Mouse (Mus musculus) heart, embryonic 11.5 days (tissue): ENCODE results near the gene Slc23a3. TPM values are rescaled to one million over a fixed set of nuclear protein-coding genes. Genes with fewer than 3 reads are reported as not detected.

Experiments used
- ATAC-seq: fragments of 200-750 bp; cut with Nextera tagmentation; replicated peaks from 2 replicates; pipeline ENCODE4 v1.8.0; 2017; ENCODE audit warnings: moderate library complexity; ENCODE audit not compliant: insufficient number of reproducible peaks, low FRiP score, low TSS enrichment
- H3K27ac ChIP-seq: fragments of 300-500 bp; sonication (generic); 2 replicates; pipeline ENCODE4 v1.5.1; 2014; ENCODE audit warnings: mild to moderate bottlenecking, low read depth, low read length
- H3K27me3 ChIP-seq: fragments of 300-500 bp; sonication (generic); 2 replicates; pipeline ENCODE4 v1.6.1; 2014; ENCODE audit warnings: mild to moderate bottlenecking, low read length, mixed read lengths; ENCODE audit not compliant: control insufficient read depth, insufficient read depth
- H3K36me3 ChIP-seq: fragments of 300-500 bp; sonication (generic); 2 replicates; pipeline ENCODE4 v1.6.1; 2014; ENCODE audit warnings: mild to moderate bottlenecking, low read length, moderate library complexity, mixed read lengths; ENCODE audit not compliant: control insufficient read depth, insufficient read depth
- H3K4me1 ChIP-seq: fragments of 300-500 bp; sonication (generic); 2 replicates; pipeline ENCODE4 v1.6.1; 2014; ENCODE audit warnings: low read length; ENCODE audit not compliant: control insufficient read depth, insufficient read depth
- H3K4me2 ChIP-seq: fragments of 300-500 bp; sonication (generic); 2 replicates; pipeline ENCODE4 v1.6.1; 2014; ENCODE audit warnings: mild to moderate bottlenecking, moderate library complexity
- H3K4me3 ChIP-seq: fragments of 300-500 bp; sonication (generic); 2 replicates; pipeline ENCODE4 v1.5.1; 2014; ENCODE audit warnings: low read depth, low read length
- H3K9ac ChIP-seq: fragments of 300-500 bp; sonication (generic); 2 replicates; pipeline ENCODE4 v1.6.1; 2014; ENCODE audit warnings: mild to moderate bottlenecking, low read depth, low read length, moderate library complexity
- H3K9me3 ChIP-seq: fragments of 300-500 bp; sonication (generic); replicated peaks from 2 replicates; pipeline ENCODE4 v1.6.1; 2016; ENCODE audit warnings: low read length; ENCODE audit not compliant: control insufficient read depth
- WGBS: fragments of 180-500 bp; shearing (Covaris S2); extraction: QIAGEN DNeasy Blood & Tissue Kit; methylation state at CpG from one replicate; pipeline ENCODE4 v1.1.7; 2014; ENCODE audit not compliant: insufficient replicate concordance; 5-methylcytosine and 5-hydroxymethylcytosine counted together
- polyA plus RNA-seq: library from polyadenylated mRNA; unstranded; fragments of >200 nt; fragmentation: Nextera tagmentation; extraction: Ambion mirVana; gene quantifications from 2 replicates; pipeline ENCODE4 v1.2.1, GENCODE M21; 2014

Gene Slc23a3
- polyA plus RNA-seq, 1 experiment from 2014 or later = 0.20 TPM

GRCm38 (mm10) chr1:75124346-75125321 lies 9.1 kb downstream of the Slc23a3 start, which contains the start of gene Nhej1:
Gene Nhej1 (minus strand): TSS chr1:75125200.
- peak; percentile 94 for ATAC-seq
- peak within 1 kb of the TSS; percentile 63 for H3K4me2 ChIP-seq
- WGBS = 2% methylated on average over 56 of the region's 56 CpGs

GRCm38 (mm10) chr1:75122211-75122610 lies 11.5 kb downstream of the Slc23a3 start:
- WGBS = 75% methylated on average over 3 of the region's 3 CpGs
- Histone ChIP-seq H3K9me3 (no peaks in the 10 kb centered on the region), H3K4me1 (peaks cover 6% of the 10 kb centered on the region; the same call in 1 of the 2 replicates), H3K4me3 (no peak overlapping the region), H3K27me3 (no peaks in the 10 kb centered on the region), H3K36me3 (no peaks in the 10 kb centered on the region), H3K4me2 (no peak overlapping the region), H3K9ac (no peak overlapping the region), H3K27ac (no peak overlapping the region)
- no peak for ATAC-seq

More at GRCm38 (mm10) chr1:75124346-75125321, 9.1 kb downstream of the Slc23a3 start, which contains the start of gene Nhej1:
- H3K36me3 ChIP-seq = no peaks in the 10 kb centered on the region
- peak within 1 kb of the TSS; percentile 96 for H3K27ac ChIP-seq
- no peaks in the 10 kb centered on the region for H3K9me3 ChIP-seq
- peak within 1 kb of the TSS; percentile 70 for H3K4me3 ChIP-seq
- H3K27me3 ChIP-seq = peaks cover 3% of the 10 kb centered on the region; the same call in 1 of the 2 replicates
- peak within 1 kb of the TSS; percentile 80 for H3K9ac ChIP-seq
- H3K4me1 ChIP-seq = peaks cover 6% of the 10 kb centered on the region; the same call in 1 of the 2 replicates

Other genes with a start within 250 kb of the Slc23a3 start
- gene Fev, start 248.5 kb downstream of the Slc23a3 start, polyA plus RNA-seq = 1.4 and 4.1 TPM in 2 replicates
- gene Cryba2, start 240.7 kb downstream of the Slc23a3 start, polyA plus RNA-seq = not detected in 2 replicates
- not detected in 2 replicates for gene Cfap65, start 198.3 kb downstream of the Slc23a3 start, polyA plus RNA-seq
- gene Ihh, start 182.2 kb downstream of the Slc23a3 start, polyA plus RNA-seq = 0.16 and 0.17 TPM in 2 replicates
- gene Nhej1, start 8.7 kb downstream of the Slc23a3 start, polyA plus RNA-seq = 7.6 and 8.5 TPM in 2 replicates
- gene Cnppd1, start 8.8 kb upstream of the Slc23a3 start, polyA plus RNA-seq = 31.6 and 31.8 TPM in 2 replicates
- gene Retreg2, start 8.9 kb upstream of the Slc23a3 start, polyA plus RNA-seq = 31.9 and 37.7 TPM in 2 replicates
- 31.9 and 33.8 TPM in 2 replicates for gene Zfand2b, start 34.8 kb upstream of the Slc23a3 start, polyA plus RNA-seq
- 12.0 and 14.1 TPM in 2 replicates for gene Abcb6, start 46.5 kb upstream of the Slc23a3 start, polyA plus RNA-seq
- gene Ankzf1, start 58.3 kb upstream of the Slc23a3 start, polyA plus RNA-seq = 18.7 and 24.2 TPM in 2 replicates
- gene Atg9a, start 58.3 kb upstream of the Slc23a3 start, polyA plus RNA-seq = 22.7 and 26.8 TPM in 2 replicates
- gene Glb1l, start 76.9 kb upstream of the Slc23a3 start, polyA plus RNA-seq = 6.8 and 8.4 TPM in 2 replicates
- gene Stk16, start 76.9 kb upstream of the Slc23a3 start, polyA plus RNA-seq = 81.7 and 82.8 TPM in 2 replicates
- 39.2 and 39.8 TPM in 2 replicates for gene Tuba4a, start 86.0 kb upstream of the Slc23a3 start, polyA plus RNA-seq
- gene A630095N17Rik, start 98.2 kb upstream of the Slc23a3 start, polyA plus RNA-seq = not detected in 2 replicates
- gene Dnajb2, start 102.5 kb upstream of the Slc23a3 start, polyA plus RNA-seq = 15.3 and 17.6 TPM in 2 replicates
- gene Ptprn, start 130.6 kb upstream of the Slc23a3 start, polyA plus RNA-seq = 0.51 and 0.74 TPM in 2 replicates
- 0.30 TPM in 1 of 2 replicates, not detected in the other for gene Resp18, start 144.5 kb upstream of the Slc23a3 start, polyA plus RNA-seq
- 119 and 121 TPM in 2 replicates for gene Dnpep, start 184.1 kb upstream of the Slc23a3 start, polyA plus RNA-seq
- gene Des, start 226.4 kb upstream of the Slc23a3 start, polyA plus RNA-seq = 428 and 477 TPM in 2 replicates
- 60.7 and 66.5 TPM in 2 replicates for gene Speg, start 241.4 kb upstream of the Slc23a3 start, polyA plus RNA-seq